Mouse (Mus musculus): Measurements from ENCODE around the gene Camk2n1. TPM values are rescaled to one million over a fixed set of nuclear protein-coding genes. Genes with fewer than 3 reads are reported as not detected.
A peak's percentile ranks its signal among the peaks of the same experiment; 100 is the strongest.

The Camk2n1 gene
- polyA plus RNA-seq, 1 experiment from 2014 or later = 5.5 TPM

- H3K27ac ChIP-seq = no peak overlapping the region
- no peak overlapping the region for H3K9ac ChIP-seq
- no peak overlapping the region for H3K4me3 ChIP-seq (replicated peaks)
- no peaks in the 10 kb centered on the region for H3K27me3 ChIP-seq (replicated peaks)
- no peaks in the 10 kb centered on the region for H3K9me3 ChIP-seq
- H3K36me3 ChIP-seq = no peaks in the 10 kb centered on the region
- WGBS = 65% methylated on average over 12 of the region's 12 CpGs
- ATAC-seq = no peak
- H3K4me2 ChIP-seq (replicated peaks) = no peak overlapping the region
- peaks cover 13% of the 10 kb centered on the region for H3K4me1 ChIP-seq (replicated peaks)
These were observed 4.3 kb upstream of the Camk2n1 start for GRCm38 (mm10) chr4:138449636-138450314.

GRCm38 (mm10) chr4:138452306-138453096, 1.6 kb upstream of the Camk2n1 start:
- WGBS = 44% methylated on average over 15 of the region's 15 CpGs

GRCm38 (mm10) chr4:138453097-138453752, 889 bp upstream of the Camk2n1 start:
- Histone ChIP-seq H3K9me3 (no peaks in the 10 kb centered on the region), H3K9ac (peak overlapping the region; percentile 89), H3K36me3 (no peaks in the 10 kb centered on the region), H3K4me1 (replicated peaks) (peaks cover 23% of the 10 kb centered on the region), H3K27me3 (replicated peaks) (no peaks in the 10 kb centered on the region), H3K4me2 (replicated peaks) (peak overlapping the region; percentile 83), H3K27ac (peak overlapping the region; percentile 92), H3K4me3 (replicated peaks) (peak overlapping the region; percentile 83)
- peak; percentile 44 for ATAC-seq
- 9% methylated on average over 19 of the region's 19 CpGs for WGBS

More at GRCm38 (mm10) chr4:138452306-138453096, 1.6 kb upstream of the Camk2n1 start:
- Histone ChIP-seq H3K27ac (no peak overlapping the region), H3K4me2 (replicated peaks) (0 out of 2 replicates have a peak overlapping the region, but pooled peaks have one; percentile 11), H3K36me3 (no peaks in the 10 kb centered on the region), H3K27me3 (replicated peaks) (no peaks in the 10 kb centered on the region), H3K4me3 (replicated peaks) (no peak overlapping the region), H3K9ac (no peak overlapping the region), H3K9me3 (no peaks in the 10 kb centered on the region), H3K4me1 (replicated peaks) (peaks cover 25% of the 10 kb centered on the region)
- ATAC-seq = no peak

- peak overlapping the region; percentile 89 for H3K9ac ChIP-seq
- H3K27me3 ChIP-seq (replicated peaks) = no peaks in the 10 kb centered on the region
- WGBS = 1% methylated on average over 72 of the region's 78 CpGs
- no peaks in the 10 kb centered on the region for H3K9me3 ChIP-seq
- H3K36me3 ChIP-seq = no peaks in the 10 kb centered on the region
- H3K4me1 ChIP-seq (replicated peaks) = peaks cover 33% of the 10 kb centered on the region
- peak; percentile 37 for ATAC-seq
- peak overlapping the region; percentile 83 for H3K4me3 ChIP-seq (replicated peaks)
- H3K4me2 ChIP-seq (replicated peaks) = peak overlapping the region; percentile 83
- peak overlapping the region; percentile 92 for H3K27ac ChIP-seq
These were observed 542 bp downstream of the Camk2n1 start for GRCm38 (mm10) chr4:138454571-138455140.

GRCm38 (mm10) chr4:138455141-138455955, 1.2 kb downstream of the Camk2n1 start:
- Histone ChIP-seq H3K27ac (peak overlapping the region; percentile 92), H3K4me1 (replicated peaks) (peaks cover 36% of the 10 kb centered on the region), H3K9ac (peak overlapping the region; percentile 89), H3K27me3 (replicated peaks) (no peaks in the 10 kb centered on the region), H3K36me3 (no peaks in the 10 kb centered on the region), H3K4me2 (replicated peaks) (peak overlapping the region; percentile 83), H3K9me3 (no peaks in the 10 kb centered on the region), H3K4me3 (replicated peaks) (peak overlapping the region; percentile 83)
- ATAC-seq = peak; percentile 4; the same call in 1 of the 2 replicates
- under 1% methylated on average over 58 of the region's 58 CpGs for WGBS

GRCm38 (mm10) chr4:138455956-138456341, 1.8 kb downstream of the Camk2n1 start:
- no peaks in the 10 kb centered on the region for H3K27me3 ChIP-seq (replicated peaks)
- no peaks in the 10 kb centered on the region for H3K9me3 ChIP-seq
- H3K9ac ChIP-seq = peak overlapping the region; percentile 89
- no peak for ATAC-seq
- WGBS = 2% methylated on average over 17 of the region's 17 CpGs
- H3K27ac ChIP-seq = peak overlapping the region; percentile 92; the same call in 1 of the 2 replicates
- H3K4me1 ChIP-seq (replicated peaks) = peaks cover 40% of the 10 kb centered on the region
- H3K36me3 ChIP-seq = no peaks in the 10 kb centered on the region
- peak overlapping the region; percentile 83 for H3K4me2 ChIP-seq (replicated peaks)
- H3K4me3 ChIP-seq (replicated peaks) = peak overlapping the region; percentile 83

- Histone ChIP-seq H3K4me3 (replicated peaks) (peak overlapping the region; percentile 83), H3K36me3 (no peaks in the 10 kb centered on the region), H3K9ac (peak overlapping the region; percentile 89), H3K27ac (no peak overlapping the region; the same call in 1 of the 2 replicates), H3K4me1 (replicated peaks) (peaks cover 42% of the 10 kb centered on the region), H3K9me3 (no peaks in the 10 kb centered on the region), H3K4me2 (replicated peaks) (peak overlapping the region; percentile 83), H3K27me3 (replicated peaks) (no peaks in the 10 kb centered on the region)
- no peak for ATAC-seq
- WGBS = 17% methylated on average over 8 of the region's 8 CpGs
These were observed 2.4 kb downstream of the Camk2n1 start for GRCm38 (mm10) chr4:138456536-138456935.

- Histone ChIP-seq H3K9ac (no peak overlapping the region), H3K27me3 (replicated peaks) (no peaks in the 10 kb centered on the region), H3K27ac (no peak overlapping the region), H3K9me3 (no peaks in the 10 kb centered on the region), H3K36me3 (no peaks in the 10 kb centered on the region), H3K4me2 (replicated peaks) (no peak overlapping the region), H3K4me1 (replicated peaks) (peaks cover 42% of the 10 kb centered on the region), H3K4me3 (replicated peaks) (no peak overlapping the region; the same call in 1 of the 2 replicates)
- WGBS = 28% methylated on average over 4 of the region's 4 CpGs
- no peak for ATAC-seq
These were observed 3.0 kb downstream of the Camk2n1 start for GRCm38 (mm10) chr4:138457091-138457490.

GRCm38 (mm10) chr4:138458171-138458570, 4.1 kb downstream of the Camk2n1 start:
- no peaks in the 10 kb centered on the region for H3K9me3 ChIP-seq
- H3K4me2 ChIP-seq (replicated peaks) = no peak overlapping the region
- no peak overlapping the region for H3K27ac ChIP-seq
- H3K4me1 ChIP-seq (replicated peaks) = peaks cover 47% of the 10 kb centered on the region
- ATAC-seq = no peak
- no peak overlapping the region for H3K9ac ChIP-seq
- H3K27me3 ChIP-seq (replicated peaks) = no peaks in the 10 kb centered on the region
- WGBS = 76% methylated on average over 7 of the region's 7 CpGs
- H3K4me3 ChIP-seq (replicated peaks) = no peak overlapping the region
- H3K36me3 ChIP-seq = no peaks in the 10 kb centered on the region

GRCm38 (mm10) chr4:138458735-138459440, 4.8 kb downstream of the Camk2n1 start:
- Histone ChIP-seq H3K4me3 (replicated peaks) (no peak overlapping the region), H3K27me3 (replicated peaks) (no peaks in the 10 kb centered on the region), H3K4me1 (replicated peaks) (peaks cover 47% of the 10 kb centered on the region), H3K27ac (no peak overlapping the region), H3K9me3 (no peaks in the 10 kb centered on the region), H3K4me2 (replicated peaks) (no peak overlapping the region), H3K9ac (no peak overlapping the region), H3K36me3 (no peaks in the 10 kb centered on the region)
- 69% methylated on average over 5 of the region's 5 CpGs for WGBS
- ATAC-seq = no peak

- Histone ChIP-seq H3K9me3 (no peaks in the 10 kb centered on the region), H3K27me3 (replicated peaks) (no peaks in the 10 kb centered on the region), H3K4me2 (replicated peaks) (no peak overlapping the region), H3K9ac (no peak overlapping the region), H3K36me3 (no peaks in the 10 kb centered on the region), H3K4me1 (replicated peaks) (peaks cover 54% of the 10 kb centered on the region), H3K4me3 (replicated peaks) (no peak overlapping the region), H3K27ac (no peak overlapping the region)
- 60% methylated on average over 6 of the region's 6 CpGs for WGBS
- no peak for ATAC-seq
These were observed 5.7 kb downstream of the Camk2n1 start for GRCm38 (mm10) chr4:138459775-138460174.

Measured in intestine, embryonic 15.5 days (tissue).